Mouse (Mus musculus) myocyte (in vitro differentiated cells): ENCODE results near the gene Ciz1. TPM values are rescaled to one million over a fixed set of nuclear protein-coding genes. Genes with fewer than 3 reads are reported as not detected.

ENCODE experiments used
- H3K27me3 ChIP-seq: one replicate; pipeline ENCODE4 v1.6.1; 2011; ENCODE audit not compliant: control insufficient read depth, insufficient read depth, insufficient read length
- H3K36me3 ChIP-seq: one replicate; pipeline ENCODE4 v1.6.1; 2011; ENCODE audit not compliant: control insufficient read depth, insufficient read depth
- H3K4me2 ChIP-seq: one replicate; pipeline ENCODE4 v1.6.1; 2011; ENCODE audit warnings: low read depth, control low read depth
- H3K4me3 ChIP-seq: one replicate; pipeline ENCODE4 v1.5.1; 2011; ENCODE audit warnings: mild to moderate bottlenecking, control low read depth, moderate library complexity
- H3K79me2 ChIP-seq: one replicate; pipeline ENCODE4 v1.6.1; 2011; ENCODE audit not compliant: control insufficient read depth, insufficient read depth
- H3ac ChIP-seq: one replicate; pipeline ENCODE4 v1.6.1; 2011; ENCODE audit not compliant: control insufficient read depth, insufficient read length
- CEBPB ChIP-seq: IDR thresholded peaks from 2 replicates; pipeline ENCODE4 v1.6.1; 2011; ENCODE audit warnings: mild to moderate bottlenecking, moderate library complexity; ENCODE audit not compliant: poor library complexity, insufficient read depth, severe bottlenecking
- E2F4 ChIP-seq: IDR thresholded peaks from one replicate; pipeline ENCODE4 v1.6.1; 2011; ENCODE audit warnings: mild to moderate bottlenecking, control low read depth, moderate library complexity; ENCODE audit not compliant: insufficient read depth
- MAX ChIP-seq: IDR thresholded peaks from one replicate; pipeline ENCODE4 v1.6.1; 2011; ENCODE audit warnings: low read depth, mild to moderate bottlenecking, control low read depth
- MYOD1 ChIP-seq, 3 experiments: IDR thresholded peaks; one replicate each; pipeline ENCODE4 v1.6.1; 2011; ENCODE audit warnings: control low read depth in 2 of 3, low read depth in 2 of 3, mild to moderate bottlenecking in 2 of 3, moderate library complexity in 1 of 3; ENCODE audit not compliant: insufficient read length in 2 of 3, control insufficient read depth in 1 of 3
- MYOG ChIP-seq, 3 experiments: IDR thresholded peaks; one replicate each; pipeline ENCODE4 v1.6.1; 2011; ENCODE audit warnings: control low read depth in 2 of 3, low read depth in 2 of 3, mild to moderate bottlenecking in 2 of 3; ENCODE audit not compliant: insufficient read length in 2 of 3, control insufficient read depth in 1 of 3, insufficient read depth in 1 of 3
- POLR2A ChIP-seq: IDR thresholded peaks from one replicate; pipeline ENCODE4 v1.6.1; 2011; ENCODE audit warnings: low read depth, mild to moderate bottlenecking, control low read depth, moderate library complexity; ENCODE audit not compliant: insufficient read length
- POLR2AphosphoS2 ChIP-seq: IDR thresholded peaks from one replicate; pipeline ENCODE4 v1.6.1; 2011; ENCODE audit warnings: low read depth, control low read depth; ENCODE audit not compliant: insufficient read length
- REST ChIP-seq: IDR thresholded peaks from one replicate; pipeline ENCODE4 v1.6.1; 2011; ENCODE audit warnings: mild to moderate bottlenecking, control low read depth, moderate library complexity; ENCODE audit not compliant: insufficient read depth, insufficient read length
- SRF ChIP-seq: IDR thresholded peaks from one replicate; pipeline ENCODE4 v1.6.1; 2011; ENCODE audit warnings: low read depth; ENCODE audit not compliant: control insufficient read depth, insufficient read length
- TCF12 ChIP-seq: IDR thresholded peaks from one replicate; pipeline ENCODE4 v1.6.1; 2011; ENCODE audit warnings: mild to moderate bottlenecking, control low read depth; ENCODE audit not compliant: poor library complexity, insufficient read depth, severe bottlenecking
- TCF3 ChIP-seq: IDR thresholded peaks from one replicate; pipeline ENCODE4 v1.6.1; 2011; ENCODE audit warnings: low read depth, control low read depth; ENCODE audit not compliant: insufficient read length
- USF1 ChIP-seq: IDR thresholded peaks from one replicate; pipeline ENCODE4 v1.6.1; 2011; ENCODE audit warnings: low read depth, mild to moderate bottlenecking, control low read depth, moderate library complexity
- polyA plus RNA-seq: library from polyadenylated mRNA; unstranded; fragments of >200 nt; fragmentation: generic; extraction: Trizol; gene quantifications from one replicate; pipeline ENCODE4 v1.2.1, GENCODE M21; 2012; ENCODE audit warnings: missing spikeins

Ciz1 gene
- polyA plus RNA-seq, 1 experiment = 54.2 TPM

GRCm38 (mm10) chr2:32306176-32306575, 46.0 kb upstream of the Ciz1 start:
- no peaks in the 10 kb centered on the region for H3K79me2 ChIP-seq
- no peak overlapping the region for H3ac ChIP-seq
- H3K36me3 ChIP-seq = peaks cover 18% of the 10 kb centered on the region
- H3K27me3 ChIP-seq = no peaks in the 10 kb centered on the region
- TF ChIP-seq SRF (no peak), POLR2A (no peak), USF1 (no peak), E2F4 (no peak), POLR2AphosphoS2 (no peak)
- H3K4me3 ChIP-seq = no peak overlapping the region
- H3K4me2 ChIP-seq = no peak overlapping the region

- Histone ChIP-seq H3ac (no peak overlapping the region), H3K79me2 (no peaks in the 10 kb centered on the region), H3K36me3 (peaks cover 14% of the 10 kb centered on the region), H3K4me3 (no peak overlapping the region), H3K27me3 (no peaks in the 10 kb centered on the region), H3K4me2 (no peak overlapping the region)
- TF ChIP-seq TCF3 (no peak), POLR2A (no peak), MYOD1 (IDR thresholded peaks at IDR 0.05; ENCODE audit: control insufficient read depth in 1 of 3, insufficient read length in 2 of 3, low read depth in 2 of 3) (no peak), REST (no peak), SRF (no peak), USF1 (no peak), MAX (no peak), TCF12 (no peak), CEBPB (no peak)
Observed at GRCm38 (mm10) chr2:32307247-32307798, 44.8 kb upstream of the Ciz1 start.

GRCm38 (mm10) chr2:32307941-32308760, 44.0 kb upstream of the Ciz1 start:
- peaks cover 12% of the 10 kb centered on the region for H3K36me3 ChIP-seq
- no peaks in the 10 kb centered on the region for H3K27me3 ChIP-seq
- H3ac ChIP-seq = no peak overlapping the region
- no peak overlapping the region for H3K4me2 ChIP-seq
- H3K79me2 ChIP-seq = no peaks in the 10 kb centered on the region
- no peak for TF ChIP-seq MYOD1 (IDR thresholded peaks at IDR 0.05; ENCODE audit: control insufficient read depth in 1 of 3, insufficient read length in 2 of 3, low read depth in 2 of 3)
- no peak overlapping the region for H3K4me3 ChIP-seq

GRCm38 (mm10) chr2:32308870-32309568, 43.1 kb upstream of the Ciz1 start:
- Histone ChIP-seq H3K36me3 (peaks cover 12% of the 10 kb centered on the region), H3K4me3 (no peak overlapping the region), H3K27me3 (no peaks in the 10 kb centered on the region), H3K4me2 (no peak overlapping the region), H3ac (no peak overlapping the region), H3K79me2 (no peaks in the 10 kb centered on the region)
- TF ChIP-seq MYOG (IDR thresholded peaks at IDR 0.05; ENCODE audit: control insufficient read depth in 1 of 3, insufficient read depth in 1 of 3, insufficient read length in 2 of 3, low read depth in 2 of 3) (no peak), POLR2A (no peak), POLR2AphosphoS2 (peak; percentile 48), E2F4 (no peak), TCF12 (no peak), MAX (no peak), USF1 (no peak)

DNA sequence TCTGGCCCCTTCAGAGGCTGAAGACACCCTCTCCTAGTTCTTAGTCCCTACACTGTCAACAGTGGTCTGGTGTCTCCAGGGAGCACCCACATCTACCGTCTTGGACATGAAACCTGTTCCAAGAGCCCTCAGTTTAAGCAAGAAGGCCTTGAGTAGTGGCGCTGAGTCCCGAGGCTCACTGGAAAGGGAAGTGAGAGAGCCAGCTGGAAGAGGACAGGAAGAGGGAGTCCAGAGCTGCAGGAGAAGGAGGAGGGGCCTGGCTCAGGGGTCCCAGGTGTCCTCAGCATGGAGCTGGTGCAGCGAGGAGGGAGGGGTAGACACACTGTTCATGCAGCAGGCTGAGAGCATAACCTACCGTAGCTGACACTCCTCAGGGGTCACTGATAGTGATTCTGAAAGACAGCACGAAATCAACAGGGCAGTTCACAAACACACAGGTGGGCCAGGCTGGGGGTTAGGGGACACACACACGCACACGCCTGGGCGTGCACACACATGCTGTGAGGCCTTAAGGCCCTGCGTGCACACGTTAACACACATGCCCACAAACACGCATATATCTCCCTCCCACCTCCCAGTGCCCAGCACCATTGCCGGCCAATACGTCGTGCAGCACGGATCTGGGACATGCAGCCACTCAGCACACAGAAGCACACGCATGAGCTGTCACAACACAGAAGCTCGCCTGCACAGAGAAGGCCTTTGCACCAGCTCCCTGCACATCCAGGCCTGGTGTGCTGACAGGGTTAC, 41.9 kb upstream of the Ciz1 start:
- H3K4me2 ChIP-seq = no peak overlapping the region
- no peaks in the 10 kb centered on the region for H3K27me3 ChIP-seq
- H3K36me3 ChIP-seq = peaks cover 7% of the 10 kb centered on the region
- no peaks in the 10 kb centered on the region for H3K79me2 ChIP-seq
- H3K4me3 ChIP-seq = no peak overlapping the region
- TF ChIP-seq POLR2AphosphoS2 = peak; percentile 71
- no peak for TF ChIP-seq MYOD1 (IDR thresholded peaks at IDR 0.05; ENCODE audit: control insufficient read depth in 1 of 3, insufficient read length in 2 of 3, low read depth in 2 of 3)
- peak; percentile 34 for TF ChIP-seq POLR2A
- no peak overlapping the region for H3ac ChIP-seq
